Mouse (Mus musculus): ENCODE measurements around the gene Rps29. TPM values are rescaled to one million over a fixed set of nuclear protein-coding genes. Genes with fewer than 3 reads are reported as not detected.

The Rps29 gene
- polyA plus RNA-seq, 1 experiment from 2014 or later = 1,118 TPM

Small RNAs within 50 kb of the gene (microRNA-seq; reads per million reads assigned to microRNA genes)
- gene Gm47287 = not detected
- not detected for gene Gm47295

Other genes with a start within 250 kb of the Rps29 start
- 20.0 and 24.3 TPM in 2 replicates for gene Lrr1, start 9.6 kb upstream of the Rps29 start, polyA plus RNA-seq (2016; fragmentation: Nextera tagmentation; extraction: Ambion mirVana)
- gene Rpl36al, start 24.9 kb upstream of the Rps29 start, polyA plus RNA-seq (2016; fragmentation: Nextera tagmentation; extraction: Ambion mirVana) = 572 and 611 TPM in 2 replicates
- 43.2 and 49.6 TPM in 2 replicates for gene Mgat2, start 25.0 kb upstream of the Rps29 start, polyA plus RNA-seq (2016; fragmentation: Nextera tagmentation; extraction: Ambion mirVana)
- 27.3 and 35.2 TPM in 2 replicates for gene Gm49383, start 37.9 kb upstream of the Rps29 start, polyA plus RNA-seq (2016; fragmentation: Nextera tagmentation; extraction: Ambion mirVana)
- 9.3 and 13.0 TPM in 2 replicates for gene Dnaaf2, start 39.2 kb upstream of the Rps29 start, polyA plus RNA-seq (2016; fragmentation: Nextera tagmentation; extraction: Ambion mirVana)
- gene Gm49384, start 45.1 kb upstream of the Rps29 start, polyA plus RNA-seq (2016; fragmentation: Nextera tagmentation; extraction: Ambion mirVana) = 24.3 and 29.5 TPM in 2 replicates
- gene Pole2, start 69.0 kb upstream of the Rps29 start, polyA plus RNA-seq (2016; fragmentation: Nextera tagmentation; extraction: Ambion mirVana) = 20.9 and 28.7 TPM in 2 replicates
- 3.5 and 7.3 TPM in 2 replicates for gene Klhdc1, start 82.0 kb upstream of the Rps29 start, polyA plus RNA-seq (2016; fragmentation: Nextera tagmentation; extraction: Ambion mirVana)
- 142 and 162 TPM in 2 replicates for gene Klhdc2, start 137.5 kb upstream of the Rps29 start, polyA plus RNA-seq (2016; fragmentation: Nextera tagmentation; extraction: Ambion mirVana)
- 68.1 and 78.1 TPM in 2 replicates for gene Nemf, start 198.0 kb upstream of the Rps29 start, polyA plus RNA-seq (2016; fragmentation: Nextera tagmentation; extraction: Ambion mirVana)
- 37.1 and 50.4 TPM in 2 replicates for gene Arf6, start 213.0 kb upstream of the Rps29 start, polyA plus RNA-seq (2016; fragmentation: Nextera tagmentation; extraction: Ambion mirVana)
- gene Gm9887, start 213.3 kb upstream of the Rps29 start, polyA plus RNA-seq (2016; fragmentation: Nextera tagmentation; extraction: Ambion mirVana) = 0.95 and 1.8 TPM in 2 replicates